Mouse (Mus musculus) layer of hippocampus, adult 18-20 months (tissue): Measurements from ENCODE around the gene Atg16l2. TPM values are rescaled to one million over a fixed set of nuclear protein-coding genes. Genes with fewer than 3 reads are reported as not detected.

ENCODE experiments used
- DNase-seq, 2 experiments: peaks; one replicate each; pipeline ENCODE4 v3.0.0; 2022; ENCODE audit warnings: low spot score in 2 of 2
- total RNA-seq, 2 experiments: library from RNA; stranded (reverse); gene quantifications; 2 replicates each; pipeline ENCODE4 v1.2.3; 2021

Gene Atg16l2
- total RNA-seq, 2 experiments from 2014 or later: 39.4 to 39.6 TPM

- DNase-seq: no peak
These were observed 19.3 kb upstream of the Atg16l2 start for GRCm38 (mm10) chr7:101321218-101321827.

DNA sequence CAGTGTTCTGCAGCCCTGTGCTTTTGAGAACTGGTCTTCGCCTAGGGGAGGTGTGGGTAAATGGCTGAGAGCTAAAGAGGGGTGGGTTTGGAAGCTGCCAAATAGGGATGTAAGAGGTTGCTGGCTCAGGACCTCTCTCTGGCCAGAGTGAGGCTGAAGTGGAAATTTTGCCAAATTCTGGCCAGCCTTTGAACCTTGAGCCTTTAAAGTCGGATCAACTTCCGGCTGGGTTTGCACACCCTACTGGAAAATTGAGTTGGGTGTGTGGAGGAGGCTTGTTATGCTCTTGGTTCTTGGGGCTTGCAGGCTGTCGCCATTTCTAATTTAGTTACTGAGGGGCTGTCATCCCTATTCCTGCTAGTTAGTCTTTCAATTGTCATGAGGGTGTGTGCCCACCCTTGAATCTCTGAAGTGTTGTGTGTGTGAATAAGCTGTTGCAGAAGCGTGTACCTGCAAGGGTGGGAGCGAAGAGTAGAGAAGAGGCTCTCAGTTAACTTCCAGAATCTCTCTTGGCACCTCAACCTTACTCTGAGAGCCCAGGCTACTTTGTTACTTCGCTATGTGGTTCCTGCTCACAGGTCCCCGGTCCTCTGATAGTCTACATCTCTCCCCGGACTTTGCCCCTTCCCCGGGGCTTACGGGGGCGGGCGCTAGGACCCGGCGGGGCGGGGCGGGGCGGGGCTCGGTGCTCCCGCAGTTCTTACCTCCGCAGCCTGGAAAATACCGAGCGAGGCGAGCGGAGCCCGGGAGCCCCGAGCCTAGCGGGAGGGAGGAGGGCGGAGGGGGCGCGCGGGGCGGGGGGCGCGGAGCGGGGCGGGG, 18.6 kb upstream of the Atg16l2 start:
- DNase-seq: no peak

GRCm38 (mm10) chr7:101319796-101320195, 17.7 kb upstream of the Atg16l2 start:
- DNase-seq: no peak

DNA sequence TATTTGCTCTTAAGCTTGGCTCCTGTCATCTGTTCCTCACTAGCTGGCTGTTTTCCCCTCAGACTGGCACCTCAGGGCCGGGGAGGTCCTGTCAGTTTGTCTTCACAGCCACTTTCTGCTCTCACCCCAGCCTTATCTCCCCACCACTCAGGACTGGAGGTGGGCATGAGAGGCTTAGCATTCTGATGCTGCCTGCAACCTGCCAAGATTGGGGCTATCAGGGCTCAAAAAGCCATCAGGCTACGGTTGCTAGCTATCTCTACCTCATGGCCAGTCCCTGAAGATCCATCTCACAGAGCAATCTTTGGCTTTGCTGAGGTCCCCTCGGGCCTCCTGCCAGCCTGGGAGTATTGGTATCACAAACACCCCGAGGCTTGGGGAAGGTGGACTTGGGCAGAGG, 16.8 kb upstream of the Atg16l2 start:
- no peak for DNase-seq

DNA sequence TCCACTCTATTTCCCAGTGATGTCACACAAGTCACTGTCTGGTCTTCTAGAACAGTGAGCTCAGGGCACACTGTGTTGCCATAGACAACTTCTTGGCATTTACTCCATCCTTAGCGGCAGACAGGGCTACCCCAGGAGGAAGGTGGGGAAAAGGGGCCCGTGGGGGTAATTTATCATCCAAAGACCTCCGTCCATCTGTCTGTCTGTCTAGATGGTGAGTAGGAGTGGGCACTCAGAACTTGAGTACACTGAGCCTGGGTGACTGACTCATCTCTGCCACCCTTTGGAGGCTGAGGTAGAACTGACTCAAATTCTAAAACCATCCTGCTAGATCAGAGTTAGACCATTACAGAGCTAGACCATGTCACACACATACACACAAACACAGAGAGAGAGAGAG, 15.0 kb upstream of the Atg16l2 start, which contains the start of gene Stard10:
Gene Stard10, plus strand, starts transcription at position 73 of the 400 bp plus-strand sequence.
- DNase-seq: no peak

- DNase-seq: no peak
These were observed 14.5 kb upstream of the Atg16l2 start for GRCm38 (mm10) chr7:101316591-101317001.

DNA sequence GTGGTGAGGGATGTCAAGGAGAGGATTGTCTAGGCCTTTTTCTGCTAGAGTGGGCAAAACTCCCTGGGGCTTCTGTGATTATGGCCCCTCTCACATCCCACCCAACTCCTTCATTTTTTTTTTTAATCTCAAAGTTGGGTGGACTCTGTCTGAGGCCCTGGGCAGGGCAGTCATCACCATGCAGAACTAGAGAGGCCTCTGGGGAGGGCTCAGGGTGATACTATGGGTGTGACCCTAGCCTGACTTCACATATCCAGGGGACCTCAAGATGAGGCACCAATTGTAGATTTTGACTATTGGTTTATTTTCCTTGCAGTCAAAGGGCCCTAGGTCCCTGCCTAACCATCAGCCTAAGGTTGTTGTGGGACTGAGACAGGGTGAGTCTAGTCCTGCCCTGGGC, 13.6 kb upstream of the Atg16l2 start:
- DNase-seq: no peak

GRCm38 (mm10) chr7:101314396-101314795, 12.3 kb upstream of the Atg16l2 start:
- peak; percentile 28 to 36 for DNase-seq

DNA sequence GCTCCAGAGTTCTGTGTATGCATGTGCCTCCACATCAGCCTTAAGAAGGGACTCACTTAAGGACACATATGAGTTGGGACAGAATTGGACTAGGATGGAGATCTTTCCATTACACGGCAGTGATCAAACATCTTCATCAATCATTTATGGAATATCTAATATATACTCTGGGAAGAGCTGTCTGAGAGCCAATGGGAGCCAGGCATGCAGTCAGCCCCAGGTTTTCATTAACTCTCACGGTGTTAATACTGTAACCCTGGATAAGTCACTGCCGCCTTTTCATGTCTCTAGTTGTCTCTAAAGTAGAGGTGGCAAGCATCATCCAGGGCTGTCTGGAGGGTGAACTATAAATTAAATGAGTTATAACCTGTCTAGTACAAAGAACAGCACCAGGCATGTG, 11.0 kb upstream of the Atg16l2 start:
- DNase-seq: no peak

DNA sequence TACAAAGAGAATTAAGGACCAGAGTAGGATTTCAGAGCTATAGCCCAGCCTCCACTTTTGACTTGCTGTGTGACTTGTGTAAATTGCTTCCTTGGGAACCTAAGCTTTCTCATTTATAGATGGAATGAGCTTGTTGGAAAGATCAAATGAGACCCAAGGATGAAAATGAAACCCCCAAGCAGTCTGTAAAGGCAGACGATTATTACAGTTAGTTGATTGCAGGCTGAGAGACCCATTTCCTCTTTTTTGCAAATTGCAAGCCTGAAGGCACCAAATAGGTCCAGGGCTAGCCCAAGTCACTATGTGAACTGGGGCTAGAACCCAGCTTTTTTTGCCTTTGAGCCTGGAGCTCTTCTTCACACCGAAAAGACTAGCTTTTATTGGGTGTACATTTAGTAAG, 9.0 kb upstream of the Atg16l2 start:
- DNase-seq: no peak

DNA sequence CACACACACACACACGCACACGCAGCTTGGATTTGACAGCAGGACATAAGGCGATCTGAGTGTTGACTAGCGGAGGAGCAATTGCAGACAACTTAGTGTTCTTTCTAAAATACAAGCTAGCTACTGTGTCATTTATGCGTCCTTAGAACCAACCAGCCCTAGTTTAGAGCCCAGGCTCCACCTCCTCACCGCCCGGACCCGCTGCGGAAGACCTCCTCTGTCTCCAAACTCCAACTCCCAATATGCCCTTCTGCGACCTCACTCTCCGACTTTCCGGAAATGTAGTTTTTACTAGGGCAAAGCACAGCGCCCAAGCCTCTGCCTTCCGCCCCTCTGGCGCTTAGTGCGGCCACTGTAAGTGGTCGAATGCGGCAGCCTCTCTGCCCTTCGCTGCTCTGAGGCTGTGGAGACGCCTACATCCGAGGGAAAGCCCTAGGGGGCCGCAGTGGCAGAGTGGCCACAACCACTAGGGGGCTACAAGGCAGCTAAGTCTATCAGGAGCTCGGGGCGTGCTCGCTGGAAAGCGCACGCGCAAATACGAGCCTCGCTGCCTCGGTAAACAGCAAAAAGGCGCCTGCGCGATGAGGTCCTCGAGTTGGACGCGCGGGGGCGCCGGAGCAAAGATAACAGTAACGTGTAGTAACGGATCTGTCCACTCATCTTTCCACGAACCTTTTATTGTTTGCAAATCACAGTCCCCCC, 8.4 kb upstream of the Atg16l2 start:
- peak; percentile 96 to 99 for DNase-seq

GRCm38 (mm10) chr7:101309985-101310326, 7.9 kb upstream of the Atg16l2 start:
- no peak for DNase-seq

GRCm38 (mm10) chr7:101306841-101307240, 4.8 kb upstream of the Atg16l2 start:
- no peak for DNase-seq

DNA sequence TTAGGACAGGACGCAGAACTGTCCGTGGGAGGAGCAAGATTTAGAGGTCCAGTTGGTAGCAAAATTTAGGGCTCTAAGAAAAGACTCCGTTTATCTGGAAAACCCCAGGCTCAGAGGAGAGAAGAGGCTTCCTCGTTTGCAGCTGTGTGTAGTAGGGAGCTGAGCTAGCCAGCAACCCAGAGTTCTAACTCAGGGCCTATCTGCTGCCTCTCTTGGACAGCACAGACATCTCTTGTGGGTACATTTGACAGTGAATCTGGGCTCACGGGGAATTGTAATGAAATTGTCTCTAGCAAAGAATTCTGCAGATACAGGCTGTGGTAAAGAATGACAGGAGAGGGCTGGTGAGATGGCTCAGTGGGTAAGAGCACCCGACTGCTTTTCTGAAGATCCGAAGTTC, 640 bp upstream of the Atg16l2 start:
- no peak for DNase-seq

DNA sequence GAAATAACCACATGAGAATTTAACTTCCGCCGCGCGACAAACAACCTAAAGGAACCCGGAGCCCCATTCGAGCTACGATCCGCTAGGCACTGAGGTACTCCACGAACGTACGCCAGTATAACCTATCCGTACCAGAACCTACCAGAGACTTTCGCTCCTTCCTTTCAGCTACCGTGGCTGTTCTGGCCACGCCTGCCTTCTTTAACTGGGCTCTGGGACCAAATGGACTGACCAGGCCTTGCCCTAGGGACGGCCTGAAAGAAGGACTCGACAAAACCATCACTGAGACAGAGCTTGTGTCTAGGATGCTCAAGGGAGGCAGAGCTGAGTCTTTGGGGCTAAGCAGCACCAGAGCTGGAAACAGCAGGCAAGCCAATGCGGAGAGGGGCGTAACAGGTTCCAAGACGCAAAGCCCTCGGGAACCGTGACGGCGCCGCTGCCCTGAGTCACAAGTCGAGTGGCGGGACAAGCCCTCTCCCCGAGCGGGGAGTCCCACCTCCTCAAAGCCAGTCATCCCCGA, 630 bp downstream of the Atg16l2 start:
- peak in 1 of 2 experiments; percentile 36 for DNase-seq

DNA sequence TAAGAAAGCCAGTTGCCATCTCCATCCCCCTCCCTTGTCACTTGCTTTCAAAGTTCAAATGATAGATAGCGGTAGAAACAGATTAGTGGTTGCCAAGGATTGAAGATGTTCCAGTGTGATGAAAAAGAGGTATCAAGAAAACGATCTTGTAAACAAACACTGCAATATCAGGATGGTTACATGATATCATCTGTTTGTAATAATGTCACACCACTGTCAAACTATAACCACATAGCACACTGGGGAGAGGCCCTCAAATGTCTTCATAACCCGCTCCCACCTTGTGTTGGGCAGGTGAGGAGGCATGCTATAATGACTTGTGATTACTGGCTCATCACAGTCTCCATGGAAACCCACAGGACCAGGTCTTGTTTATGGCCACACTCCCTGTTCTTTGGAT, 3.7 kb downstream of the Atg16l2 start:
- no peak for DNase-seq

DNA sequence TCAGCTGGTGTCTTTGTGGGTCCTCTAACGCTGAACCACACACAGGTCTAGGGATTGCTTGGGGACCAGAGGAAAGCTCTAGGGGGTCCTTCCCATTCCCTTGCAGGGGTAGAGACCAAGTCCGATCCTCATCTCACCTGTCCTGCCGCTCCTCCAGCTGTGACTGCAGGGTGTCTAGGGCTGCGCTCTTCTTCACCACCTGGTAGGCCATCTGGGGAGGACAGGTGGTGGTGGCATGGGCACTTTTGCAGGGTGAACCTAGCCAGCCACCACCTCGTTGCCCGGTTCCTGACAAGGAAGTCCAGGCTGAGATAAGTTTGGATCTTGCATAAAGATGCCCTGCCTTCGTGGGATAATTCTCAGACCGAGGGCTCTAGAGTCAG, 5.0 kb downstream of the Atg16l2 start:
- no peak for DNase-seq

- peak; percentile 83 to 90 for DNase-seq
These were observed 5.6 kb downstream of the Atg16l2 start for GRCm38 (mm10) chr7:101296252-101297022.

DNA sequence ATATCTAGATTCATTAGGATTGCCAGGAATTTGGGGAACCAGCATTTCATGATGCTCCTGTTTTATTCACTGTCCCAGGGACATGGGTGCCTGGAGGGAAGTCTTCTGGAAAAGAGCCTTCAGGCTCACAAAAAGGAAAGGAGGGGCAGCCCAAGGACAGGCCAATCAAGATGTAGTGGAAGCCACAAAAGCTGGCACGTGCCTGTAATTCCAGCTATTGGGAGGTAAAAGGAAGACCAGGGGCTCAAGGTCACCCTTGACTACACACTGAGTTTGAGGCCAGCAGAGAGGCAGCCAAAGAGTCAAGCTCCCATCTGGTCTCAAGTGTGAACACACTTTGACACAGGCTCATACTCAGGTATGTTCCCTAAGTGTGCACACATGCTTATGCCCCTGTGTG, 6.6 kb downstream of the Atg16l2 start:
- no peak for DNase-seq

DNA sequence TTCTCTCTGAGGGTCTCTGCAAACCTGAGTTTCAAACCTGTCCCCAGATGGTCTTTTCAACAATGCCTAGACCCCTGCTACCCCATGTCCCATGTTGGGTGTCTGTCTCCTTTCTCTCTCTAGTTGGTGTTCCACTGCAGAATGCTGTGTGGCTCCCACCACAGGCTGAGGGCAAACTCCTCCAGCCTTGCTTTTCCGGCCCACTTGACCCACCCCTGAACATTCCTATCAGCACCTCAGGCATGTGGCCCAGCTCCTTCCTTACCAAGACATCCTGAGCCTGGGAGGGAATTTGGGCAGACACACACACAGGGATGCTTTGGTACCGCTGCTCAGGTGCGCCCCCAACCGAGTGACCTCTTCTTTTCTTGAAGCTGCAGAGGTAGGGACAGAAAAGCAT, 8.4 kb downstream of the Atg16l2 start:
- no peak for DNase-seq

DNA sequence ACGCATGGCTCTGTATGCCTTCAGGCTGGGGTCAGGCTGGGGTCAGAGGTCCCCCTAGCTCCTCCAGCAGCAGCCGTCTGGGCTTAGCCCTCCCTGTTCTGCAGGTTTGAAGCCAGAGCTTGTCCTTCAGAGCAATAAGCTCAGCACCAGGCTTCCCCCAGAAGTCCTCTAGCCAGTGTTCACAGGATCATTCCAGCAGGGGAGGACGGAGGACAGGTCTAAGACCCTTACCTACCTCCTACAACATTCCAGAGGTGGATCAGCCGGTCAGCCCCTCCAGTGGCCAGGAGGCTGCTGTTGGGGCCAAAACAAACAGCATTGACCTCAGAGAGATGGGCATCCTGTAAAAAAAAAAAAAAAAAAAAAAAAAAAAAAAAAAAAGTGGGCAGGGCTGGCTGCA, 8.9 kb downstream of the Atg16l2 start:
- DNase-seq: no peak
